Mouse (Mus musculus) forebrain, embryonic 15.5 days (tissue): ENCODE results near the gene Gm20489. TPM values are rescaled to one million over a fixed set of nuclear protein-coding genes. Genes with fewer than 3 reads are reported as not detected.

Source experiments
- ATAC-seq: fragments of 200-750 bp; cut with Nextera tagmentation; replicated peaks from 2 replicates; pipeline ENCODE4 v1.8.0; 2017; ENCODE audit warnings: mild to moderate bottlenecking, moderate TSS enrichment, moderate library complexity
- H3K27ac ChIP-seq: fragments of 300-500 bp; sonication (generic); replicated peaks from 2 replicates; pipeline ENCODE4 v1.5.1; 2015; ENCODE audit warnings: mild to moderate bottlenecking, inconsistent platforms
- H3K27me3 ChIP-seq: fragments of 300-500 bp; sonication (generic); 2 replicates; pipeline ENCODE4 v1.6.1; 2015; ENCODE audit warnings: inconsistent platforms
- H3K36me3 ChIP-seq: fragments of 300-500 bp; sonication (generic); 2 replicates; pipeline ENCODE4 v1.6.1; 2015; ENCODE audit warnings: mild to moderate bottlenecking, inconsistent platforms
- H3K4me1 ChIP-seq: fragments of 300-500 bp; sonication (generic); 2 replicates; pipeline ENCODE4 v1.6.1; 2015; ENCODE audit warnings: inconsistent platforms
- H3K4me2 ChIP-seq: fragments of 300-500 bp; sonication (generic); replicated peaks from 2 replicates; pipeline ENCODE4 v1.6.1; 2015; ENCODE audit warnings: mild to moderate bottlenecking, inconsistent platforms
- H3K4me3 ChIP-seq: fragments of 300-500 bp; sonication (generic); 2 replicates; pipeline ENCODE4 v1.5.1; 2015; ENCODE audit warnings: mild to moderate bottlenecking, inconsistent platforms
- H3K9ac ChIP-seq: fragments of 300-500 bp; sonication (generic); replicated peaks from 2 replicates; pipeline ENCODE4 v1.6.1; 2015; ENCODE audit warnings: mild to moderate bottlenecking, inconsistent platforms
- H3K9me3 ChIP-seq: fragments of 300-500 bp; sonication (generic); 2 replicates; pipeline ENCODE4 v1.6.1; 2016; ENCODE audit warnings: inconsistent platforms
- WGBS: fragments of 180-500 bp; shearing (Covaris S2); methylation state at CpG from one replicate; pipeline ENCODE4 v1.1.7; 2015; ENCODE audit warnings: mixed read lengths; 5-methylcytosine and 5-hydroxymethylcytosine counted together
- polyA plus RNA-seq: library from polyadenylated mRNA; unstranded; fragments of >200 nt; fragmentation: Nextera tagmentation; extraction: Ambion mirVana; gene quantifications from 2 replicates; pipeline ENCODE4 v1.2.1, GENCODE M21; 2015

Gene Gm20489
- polyA plus RNA-seq, 1 experiment from 2014 or later: not detected

- WGBS: 22% methylated on average over 26 of the region's 26 CpGs
- peak; percentile 50 for ATAC-seq
- no peaks in the 10 kb centered on the region for H3K27me3 ChIP-seq
- H3K9ac ChIP-seq: peak overlapping the region; percentile 36
- peak overlapping the region; percentile 79 for H3K4me2 ChIP-seq
- H3K36me3 ChIP-seq: no peaks in the 10 kb centered on the region
- H3K27ac ChIP-seq: no peak overlapping the region
- H3K9me3 ChIP-seq: no peaks in the 10 kb centered on the region
- H3K4me1 ChIP-seq: no peaks in the 10 kb centered on the region; the same call in 1 of the 2 replicates
- H3K4me3 ChIP-seq: peak overlapping the region; percentile 56
Observed at GRCm38 (mm10) chrX:101254740-101255139, 14.1 kb downstream of the Gm20489 start.

GRCm38 (mm10) chrX:101253952-101254729, 14.7 kb downstream of the Gm20489 start, which contains the start of gene Foxo4:
Gene Foxo4, plus strand, starts transcription at chrX:101254528.
- H3K27ac ChIP-seq: no peak within 1 kb of the TSS
- H3K4me2 ChIP-seq: peak within 1 kb of the TSS; percentile 79
- no peaks in the 10 kb centered on the region for H3K9me3 ChIP-seq
- peak; percentile 97 for ATAC-seq
- no peaks in the 10 kb centered on the region; the same call in 1 of the 2 replicates for H3K4me1 ChIP-seq
- WGBS: 23% methylated on average over 47 of the region's 47 CpGs
- H3K9ac ChIP-seq: peak within 1 kb of the TSS; percentile 36
- no peaks in the 10 kb centered on the region for H3K36me3 ChIP-seq
- peak within 1 kb of the TSS; percentile 56 for H3K4me3 ChIP-seq
- no peaks in the 10 kb centered on the region for H3K27me3 ChIP-seq

- H3K9me3 ChIP-seq: no peaks in the 10 kb centered on the region
- H3K4me2 ChIP-seq: no peak overlapping the region
- H3K4me3 ChIP-seq: no peak overlapping the region
- WGBS: 12% methylated on average over 1 of the region's 1 CpGs
- no peaks in the 10 kb centered on the region for H3K36me3 ChIP-seq
- no peaks in the 10 kb centered on the region for H3K4me1 ChIP-seq
- no peak for ATAC-seq
- no peak overlapping the region for H3K27ac ChIP-seq
- H3K27me3 ChIP-seq: no peaks in the 10 kb centered on the region
- H3K9ac ChIP-seq: no peak overlapping the region
Observed at GRCm38 (mm10) chrX:101245011-101245410, 23.8 kb downstream of the Gm20489 start.

DNA sequence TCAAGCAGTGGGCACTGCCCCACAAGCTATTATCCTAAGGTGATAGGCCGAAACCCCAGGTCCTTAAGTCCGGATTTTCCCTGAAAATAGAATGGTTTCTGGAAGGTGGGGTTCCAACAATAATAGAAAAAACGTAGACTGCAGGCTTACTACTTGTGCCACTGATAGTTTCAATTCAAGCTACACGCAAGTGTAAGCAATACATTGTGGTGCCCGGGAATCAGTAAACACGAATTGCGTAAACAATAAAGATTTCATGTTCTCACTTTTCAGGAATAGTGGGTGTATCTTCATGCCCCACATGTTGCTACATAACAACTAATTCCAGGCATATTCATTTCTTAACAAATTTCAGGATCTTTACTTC, 46.0 kb downstream of the Gm20489 start:
- H3K9ac ChIP-seq: peak overlapping the region; percentile 39
- no peak for ATAC-seq
- WGBS: 29% methylated on average over 7 of the region's 7 CpGs
- no peaks in the 10 kb centered on the region for H3K9me3 ChIP-seq
- H3K36me3 ChIP-seq: no peaks in the 10 kb centered on the region
- H3K27ac ChIP-seq: peak overlapping the region; percentile 77
- H3K27me3 ChIP-seq: no peaks in the 10 kb centered on the region
- peak overlapping the region; percentile 59 for H3K4me3 ChIP-seq
- peak overlapping the region; percentile 44 for H3K4me2 ChIP-seq
- H3K4me1 ChIP-seq: peaks cover 9% of the 10 kb centered on the region; the same call in 1 of the 2 replicates

- H3K4me3 ChIP-seq: peak within 1 kb of the TSS; percentile 59
- H3K4me2 ChIP-seq: peak within 1 kb of the TSS; percentile 44
- no peaks in the 10 kb centered on the region for H3K27me3 ChIP-seq
- H3K9ac ChIP-seq: peak within 1 kb of the TSS; percentile 54
- peak; percentile 98 for ATAC-seq
- H3K27ac ChIP-seq: peak within 1 kb of the TSS; percentile 78
- WGBS: 13% methylated on average over 53 of the region's 55 CpGs
- H3K36me3 ChIP-seq: no peaks in the 10 kb centered on the region
- H3K9me3 ChIP-seq: no peaks in the 10 kb centered on the region
- H3K4me1 ChIP-seq: peaks cover 9% of the 10 kb centered on the region; the same call in 1 of the 2 replicates
Observed at GRCm38 (mm10) chrX:101221834-101222795, 46.7 kb downstream of the Gm20489 start, which contains the start of gene Snx12. Gene Snx12, minus strand, starts transcription at chrX:101222563.

Other genes starting within 250 kb of the Gm20489 start
- not detected in 2 replicates for gene Tex11, start 209.4 kb downstream of the Gm20489 start, polyA plus RNA-seq
- gene Slc7a3, start 183.0 kb downstream of the Gm20489 start, polyA plus RNA-seq: 1.5 and 2.2 TPM in 2 replicates
- 42.9 and 48.8 TPM in 2 replicates for gene Snx12, start 46.5 kb downstream of the Gm20489 start, polyA plus RNA-seq
- gene Foxo4, start 14.5 kb downstream of the Gm20489 start, polyA plus RNA-seq: 1.1 and 1.2 TPM in 2 replicates
- not detected in 2 replicates for gene Gm614, start 5.0 kb downstream of the Gm20489 start, polyA plus RNA-seq
- 4.3 and 7.1 TPM in 2 replicates for gene Il2rg, start 768 bp downstream of the Gm20489 start, polyA plus RNA-seq
- gene Med12, start 5.0 kb upstream of the Gm20489 start, polyA plus RNA-seq: 21.6 and 28.6 TPM in 2 replicates
- gene Nlgn3, start 30.1 kb upstream of the Gm20489 start, polyA plus RNA-seq: 53.6 and 55.8 TPM in 2 replicates
- 0.29 and 0.60 TPM in 2 replicates for gene Gjb1, start 107.4 kb upstream of the Gm20489 start, polyA plus RNA-seq
- gene Zmym3, start 151.8 kb upstream of the Gm20489 start, polyA plus RNA-seq: 61.9 and 63.1 TPM in 2 replicates
- 459 and 484 TPM in 2 replicates for gene Nono, start 160.3 kb upstream of the Gm20489 start, polyA plus RNA-seq
- gene Itgb1bp2, start 180.1 kb upstream of the Gm20489 start, polyA plus RNA-seq: 1.8 and 2.6 TPM in 2 replicates